Mouse (Mus musculus) intestine, embryonic 16.5 days (tissue): ENCODE results near the gene Gm15319. TPM values are rescaled to one million over a fixed set of nuclear protein-coding genes. Genes with fewer than 3 reads are reported as not detected.
"Not testable (repeated sequence)": the region's sequence is repeated elsewhere in the genome, so short reads cannot be mapped to it uniquely, and the experiment has no call there.

Experiments used
- ATAC-seq: fragments of 200-750 bp; cut with Nextera tagmentation; 2 replicates; pipeline ENCODE4 v1.8.0; 2017; ENCODE audit warnings: moderate TSS enrichment, moderate library complexity
- H3K27ac ChIP-seq: fragments of 300-500 bp; sonication (generic); 2 replicates; pipeline ENCODE4 v1.5.1; 2014; ENCODE audit warnings: mild to moderate bottlenecking, low read length
- H3K27me3 ChIP-seq: fragments of 300-500 bp; sonication (generic); replicated peaks from 2 replicates; pipeline ENCODE4 v1.6.1; 2014; ENCODE audit warnings: low read length, control low read depth, mixed read lengths; ENCODE audit not compliant: control insufficient read depth, insufficient read depth
- H3K36me3 ChIP-seq: fragments of 300-500 bp; sonication (generic); 2 replicates; pipeline ENCODE4 v1.6.1; 2014; ENCODE audit warnings: low read length, control low read depth; ENCODE audit not compliant: control insufficient read depth, insufficient read depth
- H3K4me1 ChIP-seq: fragments of 300-500 bp; sonication (generic); 2 replicates; pipeline ENCODE4 v1.6.1; 2014; ENCODE audit warnings: low read length, control low read depth, mixed read lengths; ENCODE audit not compliant: control insufficient read depth, insufficient read depth
- H3K4me2 ChIP-seq: fragments of 300-500 bp; sonication (generic); 2 replicates; pipeline ENCODE4 v1.6.1; 2014; ENCODE audit warnings: low read depth, low read length, control low read depth
- H3K4me3 ChIP-seq: fragments of 300-500 bp; sonication (generic); 2 replicates; pipeline ENCODE4 v1.5.1; 2014; ENCODE audit warnings: mild to moderate bottlenecking, low read length
- H3K9ac ChIP-seq: fragments of 300-500 bp; sonication (generic); 2 replicates; pipeline ENCODE4 v1.6.1; 2014; ENCODE audit warnings: low read depth, low read length
- H3K9me3 ChIP-seq: fragments of 300-500 bp; sonication (generic); 2 replicates; pipeline ENCODE4 v1.6.1; 2016; ENCODE audit warnings: low read length, control low read depth; ENCODE audit not compliant: control insufficient read depth
- WGBS: fragments of 180-500 bp; shearing (Covaris S2); extraction: QIAGEN DNeasy Blood & Tissue Kit; methylation state at CpG from one replicate; pipeline ENCODE4 v1.1.7; 2014; 5-methylcytosine and 5-hydroxymethylcytosine counted together
- polyA plus RNA-seq: library from polyadenylated mRNA; unstranded; fragments of >200 nt; fragmentation: Nextera tagmentation; extraction: Ambion mirVana; gene quantifications from 2 replicates; pipeline ENCODE4 v1.2.1, GENCODE M21; 2015

Gm15319 gene
- polyA plus RNA-seq = 0.31 and 0.34 TPM in 2 replicates

- WGBS = no CpG with 5 or more reads among the region's 2 CpGs
- not testable (repeated sequence) for H3K36me3 ChIP-seq, H3K4me2 ChIP-seq, H3K4me1 ChIP-seq, H3K4me3 ChIP-seq, ATAC-seq, H3K9ac ChIP-seq, H3K27me3 ChIP-seq, H3K27ac ChIP-seq, H3K9me3 ChIP-seq
Measured at GRCm38 (mm10) chr8:20363110-20363509, at the start of gene Gm15319. Gene Gm15319, minus strand, starts transcription at chr8:20363210.

DNA sequence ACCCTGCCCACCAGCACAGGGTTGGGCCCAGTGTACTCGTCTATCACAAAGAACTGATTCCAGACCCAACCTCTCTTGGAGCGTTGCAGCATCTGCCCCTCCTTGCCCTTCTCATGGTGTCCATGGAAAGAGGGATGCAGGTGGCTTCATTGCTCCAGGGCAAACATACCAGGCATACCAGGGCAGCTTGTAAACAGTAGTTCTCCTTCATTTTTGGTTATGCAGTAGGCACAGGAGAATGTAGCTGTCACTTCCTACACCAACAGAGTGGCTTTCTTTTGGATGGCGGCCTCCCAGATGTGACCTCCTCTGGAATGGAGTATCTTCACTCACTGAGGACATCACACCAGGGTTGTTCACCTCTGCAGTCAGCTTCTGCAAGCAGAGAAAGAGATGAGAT is 47.3 kb upstream of the Gm15319 start:
- H3K4me3 ChIP-seq, H3K9ac ChIP-seq, H3K27me3 ChIP-seq, H3K27ac ChIP-seq, H3K36me3 ChIP-seq, H3K9me3 ChIP-seq, ATAC-seq, H3K4me2 ChIP-seq, H3K4me1 ChIP-seq: not testable (repeated sequence)
- no CpG with 5 or more reads among the region's 3 CpGs for WGBS

- ATAC-seq, H3K4me2 ChIP-seq, H3K4me1 ChIP-seq, H3K9me3 ChIP-seq, H3K27ac ChIP-seq, H3K4me3 ChIP-seq, H3K27me3 ChIP-seq, H3K36me3 ChIP-seq, H3K9ac ChIP-seq: not testable (repeated sequence)
- 95% methylated on average over 7 of the region's 8 CpGs for WGBS
Measured at GRCm38 (mm10) chr8:20408441-20409030, 45.5 kb upstream of the Gm15319 start.

GRCm38 (mm10) chr8:20389363-20389739 is 26.3 kb upstream of the Gm15319 start:
- H3K4me3 ChIP-seq, H3K36me3 ChIP-seq, H3K4me1 ChIP-seq, H3K27ac ChIP-seq, H3K9ac ChIP-seq, H3K4me2 ChIP-seq, H3K27me3 ChIP-seq, H3K9me3 ChIP-seq: not testable (repeated sequence)
- 0 out of 2 replicates have a peak, but pooled peaks have one; percentile 38 for ATAC-seq
- 21% methylated on average over 2 of the region's 7 CpGs for WGBS

DNA sequence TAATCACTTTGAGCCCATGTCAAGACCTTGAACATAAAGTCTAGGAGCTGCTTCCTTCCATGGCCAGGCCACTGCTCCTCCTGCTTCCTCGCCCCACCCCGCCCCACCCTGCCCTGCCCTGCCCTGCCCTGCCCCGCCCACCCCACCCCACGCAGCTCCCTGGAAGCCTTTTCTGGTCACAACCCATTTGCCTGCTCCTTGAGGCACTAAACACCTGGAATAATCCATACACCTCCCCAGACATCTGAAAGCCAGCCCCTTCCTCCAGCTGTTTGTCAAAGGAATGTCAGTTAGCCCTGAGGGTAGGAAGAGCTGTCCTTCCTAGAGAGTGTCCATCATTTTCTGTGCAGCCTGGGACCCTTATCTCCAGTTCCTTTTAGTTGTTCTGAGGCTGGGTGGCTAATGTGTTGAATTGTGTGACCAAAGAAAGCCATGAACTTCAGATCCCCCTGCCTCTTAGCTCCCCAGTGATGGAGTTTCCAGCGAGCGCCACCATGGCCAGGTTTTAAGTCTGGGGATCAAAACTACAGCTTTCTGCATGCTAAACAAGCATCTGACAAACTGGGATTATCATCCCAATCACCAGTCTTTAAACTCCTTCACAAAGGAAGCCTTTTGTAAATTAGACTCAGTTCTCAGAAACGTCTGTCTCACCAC is 25.8 kb upstream of the Gm15319 start:
- peak; percentile 80 for ATAC-seq
- not testable (repeated sequence) for H3K27ac ChIP-seq, H3K4me3 ChIP-seq, H3K9me3 ChIP-seq, H3K9ac ChIP-seq, H3K4me2 ChIP-seq, H3K27me3 ChIP-seq, H3K36me3 ChIP-seq, H3K4me1 ChIP-seq
- WGBS = no CpG with 5 or more reads among the region's 7 CpGs

GRCm38 (mm10) chr8:20387121-20387794 is 24.2 kb upstream of the Gm15319 start:
- ATAC-seq, H3K9ac ChIP-seq, H3K36me3 ChIP-seq, H3K9me3 ChIP-seq, H3K27me3 ChIP-seq, H3K4me1 ChIP-seq, H3K4me2 ChIP-seq, H3K27ac ChIP-seq, H3K4me3 ChIP-seq: not testable (repeated sequence)
- 70% methylated on average over 2 of the region's 8 CpGs for WGBS

DNA sequence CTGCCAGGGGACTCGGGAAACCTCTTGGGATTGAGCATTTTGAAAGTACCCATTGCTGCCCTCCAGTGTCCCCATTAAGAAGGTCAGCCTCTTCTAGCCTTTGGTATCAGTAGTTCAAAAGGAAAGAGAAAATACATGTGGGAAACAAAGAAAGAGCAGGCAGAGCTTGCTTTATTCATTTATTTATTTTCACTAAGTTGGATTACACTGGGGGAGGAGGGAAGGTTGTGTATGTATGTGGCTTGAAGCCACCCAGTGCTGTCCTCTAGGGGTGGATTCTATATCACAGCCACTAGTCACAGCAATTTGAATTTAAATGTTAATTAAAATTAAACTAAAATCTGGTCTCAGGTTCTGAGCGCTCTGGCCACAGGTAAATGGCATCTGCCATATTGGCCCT is 22.0 kb upstream of the Gm15319 start:
- not testable (repeated sequence) for H3K9ac ChIP-seq, H3K4me2 ChIP-seq, H3K9me3 ChIP-seq, H3K27me3 ChIP-seq, H3K4me1 ChIP-seq, H3K36me3 ChIP-seq, H3K27ac ChIP-seq, ATAC-seq, H3K4me3 ChIP-seq
- 33% methylated on average over 1 of the region's 2 CpGs for WGBS

DNA sequence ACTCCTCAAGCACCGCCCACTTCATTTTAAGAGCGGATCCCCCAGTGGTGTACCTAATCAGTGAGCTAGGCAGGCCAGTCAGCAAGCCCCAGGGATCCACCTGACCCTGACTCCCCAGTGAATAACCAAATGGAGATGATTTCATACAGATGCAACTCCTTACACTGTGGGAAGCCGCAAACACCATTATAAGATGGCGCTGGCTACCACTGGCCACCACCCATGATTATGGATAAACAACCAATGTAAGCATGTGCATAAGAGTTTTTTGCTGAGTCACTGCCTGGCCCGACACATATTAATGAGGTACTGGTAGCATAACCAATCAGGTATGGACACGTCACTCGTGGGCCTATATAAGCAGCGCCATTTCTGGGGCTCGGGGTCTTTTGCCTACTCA is 21.1 kb upstream of the Gm15319 start:
- H3K4me1 ChIP-seq, H3K9me3 ChIP-seq, H3K36me3 ChIP-seq, H3K9ac ChIP-seq, H3K4me3 ChIP-seq, H3K4me2 ChIP-seq, H3K27ac ChIP-seq, ATAC-seq, H3K27me3 ChIP-seq: not testable (repeated sequence)
- 97% methylated on average over 7 of the region's 9 CpGs for WGBS

GRCm38 (mm10) chr8:20382146-20382545 is 19.1 kb upstream of the Gm15319 start:
- not testable (repeated sequence) for H3K9ac ChIP-seq, H3K4me3 ChIP-seq, ATAC-seq, H3K27me3 ChIP-seq, H3K4me1 ChIP-seq, H3K9me3 ChIP-seq, H3K27ac ChIP-seq, H3K36me3 ChIP-seq, H3K4me2 ChIP-seq
- WGBS = 82% methylated on average over 2 of the region's 2 CpGs
